Mouse (Mus musculus): ENCODE data around the gene Fam71e1. TPM values are rescaled to one million over a fixed set of nuclear protein-coding genes. Genes with fewer than 3 reads are reported as not detected.
A peak's percentile ranks its signal among the peaks of the same experiment; 100 is the strongest.

Fam71e1 gene
- polyA plus RNA-seq, 2 experiments = 1.5 to 1.6 TPM

- peaks cover 52% of the 10 kb centered on the region for H3K27me3 ChIP-seq (ENCODE audit: control insufficient read depth, insufficient read depth, low read length)
- no peak overlapping the region for H3K27ac ChIP-seq
- no peaks in the 10 kb centered on the region for H3K36me3 ChIP-seq (replicated peaks; ENCODE audit: control insufficient read depth, insufficient read depth, low read depth)
- DNase-seq (ENCODE audit: low read depth in 3 of 3, low spot score in 3 of 3) (no peak), ATAC-seq (ENCODE audit: insufficient read depth) (no peak)
- H3K4me2 ChIP-seq (ENCODE audit: low read depth) = no peak overlapping the region
- TF ChIP-seq EP300 (IDR thresholded peaks at IDR 0.05; ENCODE audit: low read depth) = no peak
- no peak for TF ChIP-seq CTCF (IDR thresholded peaks at IDR 0.05; ENCODE audit: low read depth)
- no peak overlapping the region for H3K9ac ChIP-seq (replicated peaks)
- H3K4me3 ChIP-seq (ENCODE audit: insufficient read depth in 1 of 2, low read depth in 2 of 2, low read length in 2 of 2) = no peak overlapping the region
- 68% methylated on average over 10 of the region's 10 CpGs for WGBS (ENCODE audit: insufficient replicate concordance)
- H3K4me1 ChIP-seq (replicated peaks; ENCODE audit: control insufficient read depth in 2 of 2, insufficient read depth in 2 of 2, low read length in 1 of 2) = peaks cover 11 to 23% of the 10 kb centered on the region in 2 experiments
- H3K9me3 ChIP-seq (ENCODE audit: control insufficient read depth, low read length) = no peaks in the 10 kb centered on the region
Measured at GRCm38 (mm10) chr7:44463556-44464225, 32.7 kb upstream of the Fam71e1 start.

- peaks cover 46% of the 10 kb centered on the region for H3K27me3 ChIP-seq (ENCODE audit: control insufficient read depth, insufficient read depth, low read length)
Measured at GRCm38 (mm10) chr7:44464511-44464910, 31.9 kb upstream of the Fam71e1 start.

GRCm38 (mm10) chr7:44465111-44465510 is 31.3 kb upstream of the Fam71e1 start, which contains the start of gene Aspdh:
Aspdh (plus strand) TSS chr7:44465391.
- peaks cover 21 to 36% of the 10 kb centered on the region in 2 experiments for H3K4me1 ChIP-seq (replicated peaks; ENCODE audit: control insufficient read depth in 2 of 2, insufficient read depth in 2 of 2, low read length in 1 of 2)
- peak within 1 kb of the TSS; percentile 41 for H3K4me2 ChIP-seq (ENCODE audit: low read depth)

More at GRCm38 (mm10) chr7:44464511-44464910, 31.9 kb upstream of the Fam71e1 start:
- H3K4me1 ChIP-seq (replicated peaks; ENCODE audit: control insufficient read depth in 2 of 2, insufficient read depth in 2 of 2, low read length in 1 of 2) = peaks cover 15 to 30% of the 10 kb centered on the region in 2 experiments
- TF ChIP-seq EP300 (IDR thresholded peaks at IDR 0.05; ENCODE audit: low read depth) (peak; percentile 48), CTCF (IDR thresholded peaks at IDR 0.05; ENCODE audit: low read depth) (no peak)
- H3K4me3 ChIP-seq (ENCODE audit: insufficient read depth in 1 of 2, low read depth in 2 of 2, low read length in 2 of 2) = no peak overlapping the region
- peak overlapping the region; percentile 23; the same call in 1 of the 2 replicates for H3K9ac ChIP-seq (replicated peaks)
- DNase-seq (ENCODE audit: low read depth in 3 of 3, low spot score in 3 of 3) = no peak
- H3K9me3 ChIP-seq (ENCODE audit: control insufficient read depth, low read length) = no peaks in the 10 kb centered on the region
- H3K36me3 ChIP-seq (replicated peaks; ENCODE audit: control insufficient read depth, insufficient read depth, low read depth) = peaks cover under 1% of the 10 kb centered on the region; the same call in 1 of the 2 replicates
- WGBS (ENCODE audit: insufficient replicate concordance) = 34% methylated on average over 4 of the region's 4 CpGs
- peak overlapping the region; percentile 24; the same call in 1 of the 2 replicates for H3K4me2 ChIP-seq (ENCODE audit: low read depth)
- no peak overlapping the region for H3K27ac ChIP-seq
- ATAC-seq (ENCODE audit: insufficient read depth) = no peak

GRCm38 (mm10) chr7:44466006-44466887 is 30.1 kb upstream of the Fam71e1 start:
- H3K27me3 ChIP-seq (ENCODE audit: control insufficient read depth, insufficient read depth, low read length) = peaks cover 29% of the 10 kb centered on the region
- 76% methylated on average over 10 of the region's 10 CpGs for WGBS (ENCODE audit: insufficient replicate concordance)
- H3K36me3 ChIP-seq (replicated peaks; ENCODE audit: control insufficient read depth, insufficient read depth, low read depth) = peaks cover 13% of the 10 kb centered on the region
- H3K4me3 ChIP-seq (ENCODE audit: insufficient read depth in 1 of 2, low read depth in 2 of 2, low read length in 2 of 2) = no peak overlapping the region
- no peaks in the 10 kb centered on the region for H3K9me3 ChIP-seq (ENCODE audit: control insufficient read depth, low read length)
- H3K27ac ChIP-seq = no peak overlapping the region
- H3K9ac ChIP-seq (replicated peaks) = no peak overlapping the region; the same call in 1 of the 2 replicates
- H3K4me1 ChIP-seq (replicated peaks; ENCODE audit: control insufficient read depth in 2 of 2, insufficient read depth in 2 of 2, low read length in 1 of 2) = peaks cover 31 to 48% of the 10 kb centered on the region in 2 experiments
- peak overlapping the region; percentile 41 for H3K4me2 ChIP-seq (ENCODE audit: low read depth)
- DNase-seq (ENCODE audit: low read depth in 3 of 3, low spot score in 3 of 3) (no peak), ATAC-seq (ENCODE audit: insufficient read depth) (no peak)
- TF ChIP-seq EP300 (IDR thresholded peaks at IDR 0.05; ENCODE audit: low read depth) (no peak), CTCF (IDR thresholded peaks at IDR 0.05; ENCODE audit: low read depth) (no peak)

More at GRCm38 (mm10) chr7:44465111-44465510, 31.3 kb upstream of the Fam71e1 start, which contains the start of gene Aspdh:
- DNase-seq (ENCODE audit: low read depth in 3 of 3, low spot score in 3 of 3) = no peak
- no peak within 1 kb of the TSS for H3K4me3 ChIP-seq (ENCODE audit: insufficient read depth in 1 of 2, low read depth in 2 of 2, low read length in 2 of 2)
- no peaks in the 10 kb centered on the region for H3K9me3 ChIP-seq (ENCODE audit: control insufficient read depth, low read length)
- peaks cover 5% of the 10 kb centered on the region; the same call in 1 of the 2 replicates for H3K36me3 ChIP-seq (replicated peaks; ENCODE audit: control insufficient read depth, insufficient read depth, low read depth)
- H3K27me3 ChIP-seq (ENCODE audit: control insufficient read depth, insufficient read depth, low read length) = peaks cover 40% of the 10 kb centered on the region
- WGBS (ENCODE audit: insufficient replicate concordance) = 52% methylated on average over 2 of the region's 2 CpGs
- H3K9ac ChIP-seq (replicated peaks) = peak within 1 kb of the TSS; percentile 23; the same call in 1 of the 2 replicates
- H3K27ac ChIP-seq = no peak within 1 kb of the TSS
- TF ChIP-seq CTCF (IDR thresholded peaks at IDR 0.05; ENCODE audit: low read depth) (no peak), EP300 (IDR thresholded peaks at IDR 0.05; ENCODE audit: low read depth) (no peak)
- no peak for ATAC-seq (ENCODE audit: insufficient read depth)
